Mouse (Mus musculus) lung, postnatal 25 days (tissue): ENCODE measurements at regions not wholly inside any gene's neighbourhood (a gene's known extent, or its start where the extent isn't known, plus 50 kb on each side); places are given as distances from the start of the nearest gene placed in this dataset.

Experiments
- DNase-seq: peaks from one replicate; pipeline ENCODE4 v3.0.0; 2022; ENCODE audit warnings: low spot score

DNA sequence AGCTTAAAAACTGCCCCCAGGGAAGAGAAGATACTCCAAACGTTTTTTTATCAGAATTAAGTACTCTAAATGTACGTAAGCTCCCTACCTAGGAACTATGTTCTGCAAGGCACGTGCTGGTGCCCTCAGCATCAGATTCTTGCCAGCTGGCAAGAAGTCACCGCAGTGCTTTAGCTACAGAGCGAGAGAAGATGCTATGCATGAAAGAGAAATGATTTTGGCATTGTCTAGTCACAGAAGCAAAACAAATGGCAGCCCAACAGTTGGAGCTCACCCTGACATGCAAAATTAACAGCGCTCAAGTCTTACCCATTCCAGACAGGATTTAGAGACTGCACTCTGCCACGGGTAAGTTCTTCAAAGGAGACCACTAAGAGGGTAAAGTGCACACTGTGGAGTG, 311.5 kb downstream of the Glrx3 start:
- DNase-seq, result no peak

GRCm38 (mm10) chr7:137750741-137751140, 313.3 kb downstream of the Glrx3 start:
- no peak for DNase-seq

DNA sequence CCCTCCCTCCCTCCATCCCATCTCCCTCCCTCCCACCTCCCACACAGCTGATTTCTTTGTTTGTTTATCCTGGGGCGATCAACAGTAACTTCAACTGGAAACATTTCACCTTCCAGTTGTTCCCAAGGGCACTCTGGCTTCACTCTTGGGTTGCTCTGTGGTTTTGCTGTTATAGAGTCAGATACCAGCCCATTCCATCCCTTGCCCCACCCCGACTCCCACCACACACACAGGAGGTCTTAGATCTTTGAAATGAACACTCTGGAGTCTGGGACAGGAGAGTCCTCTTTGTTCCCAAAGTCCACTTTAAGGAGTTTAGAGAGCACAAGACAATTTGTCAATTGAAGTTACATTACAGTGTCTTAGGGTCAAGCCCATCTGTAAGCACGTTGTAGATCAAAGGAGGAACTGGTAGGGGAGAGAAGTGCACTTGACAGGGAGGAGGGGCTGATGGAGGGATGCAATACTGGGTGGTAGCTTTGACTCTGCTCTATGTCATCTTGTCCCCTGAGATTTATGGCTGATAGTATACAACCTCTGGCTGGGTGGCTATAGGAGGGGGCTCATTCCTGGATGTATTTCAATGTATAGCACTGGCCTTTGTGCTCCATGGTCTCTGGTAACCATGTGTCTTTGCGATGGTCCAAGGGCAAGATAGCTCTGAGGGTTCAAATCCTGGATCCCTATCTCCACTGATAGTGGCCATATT, 313.9 kb downstream of the Glrx3 start:
- no peak for DNase-seq

DNA sequence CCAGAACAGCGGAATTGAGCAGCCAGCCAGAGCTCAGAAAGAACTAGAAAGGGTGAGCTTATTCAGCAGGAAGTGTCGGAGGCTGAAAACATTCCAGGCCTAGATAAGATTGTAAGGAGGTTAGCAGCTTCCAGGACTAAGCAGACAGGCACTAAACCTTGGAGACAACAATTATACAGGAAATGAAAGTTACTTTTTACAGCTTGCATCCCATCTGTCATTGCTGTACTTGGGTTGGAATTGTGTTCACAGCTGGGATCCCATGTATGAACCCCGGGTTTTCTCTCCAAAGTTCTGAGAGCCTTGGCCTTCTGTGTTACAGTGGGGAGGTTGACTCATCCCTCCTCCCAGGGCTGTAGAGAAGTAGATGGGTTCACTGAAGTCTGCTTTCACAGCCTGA, 328.5 kb downstream of the Glrx3 start:
- no peak for DNase-seq

GRCm38 (mm10) chr7:137766721-137767120, 329.3 kb downstream of the Glrx3 start:
- no peak for DNase-seq

- DNase-seq, result no peak
Measured at GRCm38 (mm10) chr7:137773051-137773964, 335.9 kb downstream of the Glrx3 start.

GRCm38 (mm10) chr7:137773965-137774310, 336.5 kb downstream of the Glrx3 start:
- no peak for DNase-seq

GRCm38 (mm10) chr7:137783954-137784353, 346.5 kb downstream of the Glrx3 start:
- no peak for DNase-seq

DNA sequence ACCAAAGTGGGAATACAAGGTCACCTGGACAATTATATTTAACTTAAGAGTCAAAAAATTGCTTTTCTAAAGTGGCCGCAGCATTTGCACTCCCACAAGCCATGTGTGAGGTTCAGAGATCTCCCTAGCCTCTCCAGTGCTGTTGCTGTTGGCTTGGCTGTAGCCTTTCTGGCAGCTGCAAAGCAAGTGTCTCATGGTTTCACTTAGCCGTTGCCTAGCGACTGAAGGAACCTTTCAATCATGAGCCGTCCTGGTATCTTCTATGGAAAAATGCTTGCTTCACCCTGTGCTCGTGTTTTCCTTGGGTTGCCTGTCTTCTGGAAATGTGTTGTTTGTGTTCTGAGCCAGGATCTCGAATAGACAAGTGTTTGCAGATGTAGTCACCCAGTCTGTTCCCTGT, 367.9 kb downstream of the Glrx3 start:
- DNase-seq, result peak; percentile 13

DNA sequence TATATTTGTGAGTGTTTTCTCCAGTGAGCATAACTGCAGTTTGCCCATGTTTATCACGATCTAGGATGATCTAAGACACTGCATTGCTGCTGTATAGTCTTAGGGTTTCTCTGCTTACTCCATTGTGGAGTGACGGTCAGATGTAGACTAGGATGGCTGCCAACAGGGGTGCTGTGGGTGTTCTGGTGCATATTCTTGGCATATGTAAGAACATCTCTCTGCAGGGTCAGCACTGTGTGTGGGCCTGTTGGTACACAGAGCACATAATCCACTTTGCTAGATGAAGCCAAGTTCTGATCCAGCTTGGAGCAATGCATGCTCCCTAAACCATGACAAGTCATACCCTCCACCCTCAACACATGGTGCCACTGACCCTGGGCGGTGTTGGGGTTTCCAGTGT, 375.4 kb downstream of the Glrx3 start:
- no peak for DNase-seq

GRCm38 (mm10) chr7:137840520-137840919, 403.1 kb downstream of the Glrx3 start:
- no peak for DNase-seq

- DNase-seq, result no peak
Measured at GRCm38 (mm10) chr7:137841044-137841443, 403.6 kb downstream of the Glrx3 start.

- no peak for DNase-seq
Measured at GRCm38 (mm10) chr7:137841456-137842100, 404.2 kb downstream of the Glrx3 start.

GRCm38 (mm10) chr7:137847856-137848255, 410.4 kb downstream of the Glrx3 start:
- no peak for DNase-seq

DNA sequence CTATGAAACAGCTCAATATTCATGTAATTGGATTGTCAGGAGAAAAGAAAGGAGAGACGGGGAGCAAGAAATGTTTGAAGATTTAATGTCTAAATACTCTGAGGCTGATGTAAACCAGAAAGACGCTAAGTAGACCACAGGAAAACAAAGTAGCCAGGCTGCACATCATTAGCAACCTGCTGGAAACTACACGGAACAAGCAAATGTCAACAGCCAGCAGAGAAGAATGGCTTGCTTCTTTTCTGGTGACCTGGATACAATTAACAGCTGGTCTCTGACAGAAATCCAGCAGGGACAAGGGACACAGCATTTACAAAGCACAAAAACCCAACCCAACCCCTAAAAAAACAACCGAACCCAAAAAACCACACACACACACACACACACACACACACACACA, 413.6 kb downstream of the Glrx3 start:
- DNase-seq, result no peak

- DNase-seq, result no peak
Measured at GRCm38 (mm10) chr7:137859681-137860080, 422.3 kb downstream of the Glrx3 start.

DNA sequence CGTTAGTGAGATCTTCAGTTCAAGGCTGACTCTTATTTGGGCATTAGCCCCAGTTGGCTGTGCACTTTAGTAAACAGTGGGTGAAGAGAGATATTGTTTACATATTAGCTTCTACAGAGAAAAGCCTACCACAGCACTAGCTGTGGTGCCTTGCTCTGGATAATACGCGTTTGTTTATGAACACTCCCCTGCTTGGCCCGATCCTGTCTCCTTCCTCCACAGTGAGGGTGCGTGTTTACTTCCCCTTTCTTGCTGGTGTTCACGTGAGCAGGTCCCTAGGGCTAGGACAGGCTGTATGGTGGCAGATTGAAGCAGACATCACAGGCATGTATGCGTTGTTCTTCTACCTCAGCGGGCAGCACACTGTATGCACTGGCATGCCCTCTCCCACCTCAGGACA, 423.1 kb downstream of the Glrx3 start:
- no peak for DNase-seq

- no peak for DNase-seq
Measured at GRCm38 (mm10) chr7:137864912-137865311, 427.5 kb downstream of the Glrx3 start.

- DNase-seq, result no peak
Measured at GRCm38 (mm10) chr7:137865457-137865856, 428.0 kb downstream of the Glrx3 start.

GRCm38 (mm10) chr7:137866880-137867279, 429.5 kb downstream of the Glrx3 start:
- DNase-seq, result no peak

- no peak for DNase-seq
Measured at GRCm38 (mm10) chr7:137868501-137868900, 431.1 kb downstream of the Glrx3 start.

DNA sequence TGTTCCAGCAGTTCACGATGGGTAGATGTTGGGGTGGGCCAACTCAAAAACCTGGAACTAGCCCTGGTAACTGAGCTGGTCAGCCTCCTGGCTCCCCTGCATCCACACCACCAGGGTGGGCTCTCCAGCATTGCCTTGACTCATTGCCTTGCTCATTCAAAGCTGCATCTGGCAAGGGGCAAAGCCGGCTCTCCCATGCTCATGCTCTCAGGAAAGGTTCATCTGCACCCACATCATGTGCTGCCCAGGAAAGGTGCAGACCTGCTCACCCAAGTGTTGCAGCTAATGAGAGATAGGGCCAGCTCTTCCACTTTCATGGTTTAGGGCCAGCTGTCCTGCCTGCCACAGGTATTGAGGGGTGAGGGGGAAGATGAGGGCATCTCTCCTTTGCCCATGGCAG, 437.9 kb downstream of the Glrx3 start:
- DNase-seq, result no peak

- no peak for DNase-seq
Measured at GRCm38 (mm10) chr7:137879296-137879695, 441.9 kb downstream of the Glrx3 start.
